Mouse (Mus musculus) liver, embryonic 11.5 days (tissue): Measurements from ENCODE around the gene Pcgf2. TPM values are rescaled to one million over a fixed set of nuclear protein-coding genes. Genes with fewer than 3 reads are reported as not detected.

Experiments used
- ATAC-seq: fragments of 200-750 bp; cut with Nextera tagmentation; replicated peaks from 2 replicates; pipeline ENCODE4 v1.8.0; 2017; ENCODE audit warnings: moderate number of reproducible peaks, mild to moderate bottlenecking, moderate TSS enrichment, moderate library complexity; ENCODE audit not compliant: low FRiP score
- DNase-seq: peaks from one replicate; pipeline ENCODE4 v3.0.0-alpha.2; 2017; ENCODE audit warnings: low spot score
- H3K27ac ChIP-seq: fragments of 300-500 bp; sonication (generic); 2 replicates; pipeline ENCODE4 v1.5.1; 2014; ENCODE audit warnings: mild to moderate bottlenecking, low read depth, low read length, control low read depth
- H3K27me3 ChIP-seq: fragments of 300-500 bp; sonication (generic); replicated peaks from 2 replicates; pipeline ENCODE4 v1.6.1; 2014; ENCODE audit warnings: low read length, mixed read lengths; ENCODE audit not compliant: control insufficient read depth, insufficient read depth
- H3K36me3 ChIP-seq: fragments of 300-500 bp; sonication (generic); 2 replicates; pipeline ENCODE4 v1.6.1; 2014; ENCODE audit warnings: mild to moderate bottlenecking, low read length, moderate library complexity, mixed read lengths; ENCODE audit not compliant: control insufficient read depth, insufficient read depth
- H3K4me1 ChIP-seq: fragments of 300-500 bp; sonication (generic); replicated peaks from 2 replicates; pipeline ENCODE4 v1.6.1; 2014; ENCODE audit warnings: low read length, mixed read lengths; ENCODE audit not compliant: control insufficient read depth, insufficient read depth
- H3K4me2 ChIP-seq: fragments of 300-500 bp; sonication (generic); 2 replicates; pipeline ENCODE4 v1.6.1; 2014; ENCODE audit warnings: mild to moderate bottlenecking, control low read depth, moderate library complexity
- H3K4me3 ChIP-seq: fragments of 300-500 bp; sonication (generic); 2 replicates; pipeline ENCODE4 v1.5.1; 2014; ENCODE audit warnings: low read depth, low read length, control low read depth
- H3K9ac ChIP-seq: fragments of 300-500 bp; sonication (generic); 2 replicates; pipeline ENCODE4 v1.6.1; 2014; ENCODE audit warnings: low read depth, low read length, control low read depth
- H3K9me3 ChIP-seq: fragments of 300-500 bp; sonication (generic); 2 replicates; pipeline ENCODE4 v1.6.1; 2016; ENCODE audit warnings: low read length, inconsistent platforms, mixed read lengths; ENCODE audit not compliant: control insufficient read depth
- WGBS: fragments of 180-500 bp; shearing (Covaris S2); extraction: QIAGEN DNeasy Blood & Tissue Kit; methylation state at CpG from one replicate; pipeline ENCODE4 v1.1.7; 2014; 5-methylcytosine and 5-hydroxymethylcytosine counted together
- polyA plus RNA-seq: library from polyadenylated mRNA; unstranded; fragments of >200 nt; fragmentation: Nextera tagmentation; extraction: Ambion mirVana; gene quantifications from 2 replicates; pipeline ENCODE4 v1.2.1, GENCODE M21; 2014

Gene Pcgf2
- polyA plus RNA-seq, 1 experiment from 2014 or later: 13.2 TPM

DNA sequence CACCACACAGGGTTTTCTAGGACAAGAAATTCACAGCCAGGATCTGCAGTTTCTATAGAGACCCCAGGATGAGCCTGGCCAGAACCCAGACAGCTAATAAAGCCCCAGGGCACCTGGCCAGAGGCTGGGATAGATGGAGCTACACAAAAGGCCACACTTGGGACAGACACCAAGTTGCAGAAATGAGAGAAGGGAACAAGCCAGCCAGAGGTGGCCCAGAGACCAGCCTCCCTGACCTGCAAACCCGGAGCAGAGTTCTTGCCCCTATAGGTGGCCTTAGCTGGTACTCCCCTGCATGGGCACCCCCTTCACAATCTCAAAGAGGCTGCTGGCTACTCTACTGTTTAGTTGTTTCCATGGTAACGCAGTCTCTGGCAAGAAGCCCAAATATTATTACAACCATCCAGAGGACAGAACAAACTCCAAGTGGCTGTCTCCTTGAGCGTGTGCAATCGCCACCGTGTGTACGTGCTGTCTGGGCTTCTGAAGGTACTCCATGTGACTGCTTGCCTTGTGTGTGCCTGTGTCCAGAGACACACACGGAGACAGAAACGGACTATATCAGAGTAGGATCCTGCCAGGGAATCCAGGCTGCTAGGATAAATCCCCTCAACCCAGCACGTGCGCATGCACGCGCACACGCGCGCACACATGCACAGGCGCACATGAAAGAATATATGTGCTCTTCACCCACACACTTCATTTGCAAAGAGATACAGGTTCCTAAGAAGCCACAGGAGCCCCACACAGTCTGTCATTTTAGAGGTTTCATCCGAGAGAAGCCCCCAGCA, 5.2 kb downstream of the Pcgf2 start:
- H3K4me3 ChIP-seq: no peak overlapping the region
- H3K9ac ChIP-seq: no peak overlapping the region
- H3K27ac ChIP-seq: no peak overlapping the region
- peaks cover 20% of the 10 kb centered on the region for H3K4me1 ChIP-seq
- DNase-seq (no peak), ATAC-seq (no peak)
- no peaks in the 10 kb centered on the region for H3K9me3 ChIP-seq
- H3K27me3 ChIP-seq: peaks cover 3% of the 10 kb centered on the region; the same call in 1 of the 2 replicates
- H3K4me2 ChIP-seq: no peak overlapping the region
- peaks cover 11% of the 10 kb centered on the region for H3K36me3 ChIP-seq
- WGBS: 82% methylated on average over 17 of the region's 17 CpGs

DNA sequence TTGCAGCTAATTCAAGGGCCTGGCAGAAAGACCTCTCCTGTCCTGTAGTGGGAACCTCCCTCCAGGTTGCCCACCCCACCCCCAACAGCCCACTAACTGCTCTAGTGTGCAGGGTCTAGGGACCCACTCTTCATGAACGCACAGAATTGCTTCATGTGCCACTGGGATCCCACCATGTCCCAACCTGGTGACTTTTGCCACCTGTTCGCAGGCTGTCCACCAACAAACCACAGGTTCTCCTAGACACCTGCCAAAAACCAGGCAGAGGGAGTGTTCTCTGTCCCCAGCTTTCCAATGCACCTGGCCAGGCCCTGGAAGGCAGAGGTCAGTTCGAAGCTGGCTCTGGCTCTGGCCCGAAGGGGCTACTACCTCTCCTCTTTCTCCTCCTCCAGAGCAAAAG, 5.9 kb downstream of the Pcgf2 start:
- WGBS: 88% methylated on average over 4 of the region's 4 CpGs
- H3K9ac ChIP-seq: no peak overlapping the region
- DNase-seq (no peak), ATAC-seq (no peak)
- no peak overlapping the region for H3K4me2 ChIP-seq
- H3K27ac ChIP-seq: no peak overlapping the region
- H3K9me3 ChIP-seq: no peaks in the 10 kb centered on the region
- peaks cover 13% of the 10 kb centered on the region for H3K36me3 ChIP-seq
- no peak overlapping the region for H3K4me3 ChIP-seq
- H3K4me1 ChIP-seq: peaks cover 20% of the 10 kb centered on the region
- no peaks in the 10 kb centered on the region for H3K27me3 ChIP-seq

DNA sequence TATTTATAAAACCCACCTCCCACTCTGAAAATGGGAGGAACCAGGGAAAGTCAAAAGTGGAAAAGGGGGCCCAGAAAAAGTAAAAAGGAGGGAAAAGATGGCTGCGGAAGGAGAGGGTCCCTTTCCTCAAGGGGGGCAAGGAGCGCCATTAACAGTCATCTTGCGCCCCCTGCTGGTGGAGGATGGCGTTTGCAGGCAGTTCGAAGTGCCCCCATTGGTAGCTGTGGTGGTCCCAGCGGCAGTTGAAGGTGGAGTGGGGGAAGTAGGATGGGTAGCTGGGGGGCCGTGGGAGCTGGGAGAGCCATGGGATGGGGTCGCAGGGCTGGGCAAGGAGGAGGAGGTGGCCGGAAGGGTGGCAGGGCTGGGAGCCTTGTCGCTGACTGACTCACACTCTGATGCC, 10.4 kb downstream of the Pcgf2 start:
- Histone ChIP-seq H3K27ac (no peak overlapping the region), H3K4me2 (no peak overlapping the region), H3K9ac (no peak overlapping the region), H3K36me3 (peaks cover 13% of the 10 kb centered on the region), H3K9me3 (no peaks in the 10 kb centered on the region), H3K4me3 (no peak overlapping the region), H3K4me1 (peaks cover 11% of the 10 kb centered on the region), H3K27me3 (no peaks in the 10 kb centered on the region)
- DNase-seq: peak; percentile 67
- ATAC-seq: no peak
- 29% methylated on average over 10 of the region's 10 CpGs for WGBS

DNA sequence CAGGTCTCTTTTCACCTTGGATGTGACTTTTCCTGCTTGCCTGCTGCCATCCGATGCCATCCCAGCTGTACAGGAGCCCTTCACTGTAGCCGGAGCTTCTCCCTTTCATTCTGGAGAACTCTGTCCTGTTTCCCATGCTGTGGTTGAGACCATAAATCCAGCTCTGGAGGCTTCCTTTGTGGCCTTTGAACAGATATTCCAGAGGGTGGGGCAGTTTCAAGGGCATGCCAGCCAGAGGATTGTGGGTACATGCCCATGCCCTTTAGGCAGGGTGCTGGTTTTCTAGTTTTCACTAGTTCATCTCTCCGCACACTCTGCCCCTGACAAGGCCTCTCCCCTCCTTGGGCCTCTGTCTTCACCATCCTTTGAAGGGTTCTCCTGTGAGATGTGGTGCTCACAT, 13.2 kb downstream of the Pcgf2 start:
- H3K4me3 ChIP-seq: no peak overlapping the region
- H3K36me3 ChIP-seq: peaks cover 13% of the 10 kb centered on the region
- H3K27ac ChIP-seq: no peak overlapping the region
- H3K9me3 ChIP-seq: no peaks in the 10 kb centered on the region
- H3K9ac ChIP-seq: no peak overlapping the region
- H3K4me1 ChIP-seq: peaks cover 11% of the 10 kb centered on the region; the same call in 1 of the 2 replicates
- peak overlapping the region; percentile 67; the same call in 1 of the 2 replicates for H3K4me2 ChIP-seq
- DNase-seq: no peak
- no peak for ATAC-seq
- WGBS: 81% methylated on average over 3 of the region's 3 CpGs
- H3K27me3 ChIP-seq: no peaks in the 10 kb centered on the region

DNA sequence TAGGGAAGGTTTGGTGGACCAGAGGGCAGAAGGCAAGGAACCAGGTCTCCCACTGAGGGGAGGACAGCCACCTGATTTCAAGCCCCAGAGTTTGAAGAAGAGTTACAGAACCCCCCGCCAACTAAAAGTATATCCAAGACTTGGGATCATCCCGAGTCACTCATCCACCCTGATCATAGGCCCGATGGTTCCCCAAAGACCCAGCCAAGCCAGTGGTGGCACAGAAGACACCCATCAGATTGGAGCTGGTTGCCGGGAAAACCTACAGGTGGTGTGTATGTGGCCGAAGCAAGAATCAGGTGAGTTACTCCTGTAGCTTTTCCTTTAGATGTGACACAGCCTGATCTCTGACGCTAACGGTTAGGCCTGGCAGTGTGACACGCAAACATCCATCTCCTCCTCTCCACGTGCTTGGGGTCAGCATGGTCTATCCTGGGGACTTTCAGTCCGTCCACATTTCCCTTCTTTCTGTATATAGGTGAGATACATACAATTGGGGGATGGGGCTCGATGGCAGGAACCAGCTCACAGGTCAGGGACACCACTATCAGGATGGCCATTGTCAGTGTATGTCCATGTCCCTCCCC, 13.9 kb downstream of the Pcgf2 start:
- Histone ChIP-seq H3K27me3 (no peaks in the 10 kb centered on the region), H3K36me3 (peaks cover 10% of the 10 kb centered on the region), H3K4me2 (peak overlapping the region; percentile 67), H3K9ac (peak overlapping the region; percentile 53; the same call in 1 of the 2 replicates), H3K9me3 (no peaks in the 10 kb centered on the region), H3K4me3 (peak overlapping the region; percentile 32), H3K27ac (no peak overlapping the region), H3K4me1 (peaks cover 11% of the 10 kb centered on the region; the same call in 1 of the 2 replicates)
- 69% methylated on average over 11 of the region's 11 CpGs for WGBS
- DNase-seq (no peak), ATAC-seq (no peak)

DNA sequence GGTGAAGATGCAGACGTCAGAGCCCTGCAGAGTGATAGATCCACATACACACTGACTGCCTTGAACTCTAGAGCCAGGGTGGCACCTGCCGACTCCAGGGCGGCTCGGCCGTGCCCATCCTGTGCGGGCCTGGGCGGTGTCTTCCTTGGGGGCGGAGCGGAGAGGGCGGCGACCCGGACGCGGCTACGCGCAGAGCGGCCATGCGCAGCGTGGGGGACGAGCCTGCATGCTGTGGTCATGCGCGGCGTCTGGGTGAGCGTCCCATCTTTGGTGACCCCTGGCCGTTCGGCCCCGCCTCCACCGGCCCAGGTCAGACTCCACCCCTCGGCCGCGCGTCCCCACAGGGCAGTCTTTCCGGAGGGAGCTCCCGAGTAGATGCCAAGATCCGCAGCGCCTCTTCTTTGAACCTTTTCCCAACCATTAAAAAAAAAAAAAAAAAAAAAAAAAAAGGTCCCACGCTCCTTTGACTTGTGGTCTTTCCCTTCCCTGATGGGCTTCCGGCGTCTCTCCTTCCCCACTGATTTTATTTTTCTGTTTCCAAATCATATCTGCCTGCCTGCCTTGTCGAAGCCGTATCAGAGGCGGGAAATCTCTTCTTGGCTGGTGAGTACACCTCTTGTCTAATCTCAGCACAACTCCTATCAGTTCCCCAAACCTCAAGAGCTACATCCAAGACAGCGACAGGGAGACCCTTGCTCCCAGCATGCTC, 14.5 kb downstream of the Pcgf2 start, which contains the start of gene Cisd3:
Gene Cisd3 (plus strand): TSS at position 214 of the 709 bp plus-strand sequence.
- H3K4me2 ChIP-seq: peak within 1 kb of the TSS; percentile 67
- under 1% methylated on average over 42 of the region's 43 CpGs for WGBS
- H3K4me3 ChIP-seq: peak within 1 kb of the TSS; percentile 32
- H3K4me1 ChIP-seq: peaks cover 11% of the 10 kb centered on the region; the same call in 1 of the 2 replicates
- no peaks in the 10 kb centered on the region for H3K9me3 ChIP-seq
- DNase-seq (peak; percentile 83), ATAC-seq (peak; percentile 77)
- H3K9ac ChIP-seq: peak within 1 kb of the TSS; percentile 53; the same call in 1 of the 2 replicates
- no peaks in the 10 kb centered on the region for H3K27me3 ChIP-seq
- peaks cover 4% of the 10 kb centered on the region for H3K36me3 ChIP-seq
- H3K27ac ChIP-seq: no peak within 1 kb of the TSS

DNA sequence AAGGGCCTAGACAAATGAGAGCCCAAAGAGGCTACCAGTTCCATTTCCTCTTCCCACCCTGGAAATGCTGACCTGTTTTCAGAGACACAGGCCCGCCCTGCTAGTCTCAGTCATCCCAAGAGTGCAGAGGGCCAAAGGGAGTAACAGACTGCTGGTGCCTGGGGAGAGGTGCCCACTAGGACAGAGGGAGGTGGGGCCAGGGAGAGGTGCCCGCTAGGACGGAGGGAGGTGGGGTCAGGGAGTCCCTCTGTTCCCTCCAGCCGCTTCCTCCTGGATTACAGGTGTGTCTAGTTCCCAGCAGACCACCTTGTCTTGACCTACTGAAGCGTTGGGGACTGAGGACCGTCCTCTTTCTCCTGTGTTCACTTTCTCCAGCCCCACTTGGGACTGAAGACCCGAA, 15.5 kb downstream of the Pcgf2 start:
- H3K4me3 ChIP-seq: no peak overlapping the region; the same call in 1 of the 2 replicates
- no peak overlapping the region for H3K9ac ChIP-seq
- no peak for DNase-seq
- H3K9me3 ChIP-seq: no peaks in the 10 kb centered on the region
- no peak overlapping the region for H3K4me2 ChIP-seq
- 57% methylated on average over 7 of the region's 7 CpGs for WGBS
- H3K27me3 ChIP-seq: no peaks in the 10 kb centered on the region
- H3K4me1 ChIP-seq: peaks cover 11% of the 10 kb centered on the region; the same call in 1 of the 2 replicates
- 0 out of 2 replicates have a peak, but pooled peaks cover 2% of the 10 kb centered on the region for H3K36me3 ChIP-seq
- no peak for ATAC-seq
- H3K27ac ChIP-seq: no peak overlapping the region

DNA sequence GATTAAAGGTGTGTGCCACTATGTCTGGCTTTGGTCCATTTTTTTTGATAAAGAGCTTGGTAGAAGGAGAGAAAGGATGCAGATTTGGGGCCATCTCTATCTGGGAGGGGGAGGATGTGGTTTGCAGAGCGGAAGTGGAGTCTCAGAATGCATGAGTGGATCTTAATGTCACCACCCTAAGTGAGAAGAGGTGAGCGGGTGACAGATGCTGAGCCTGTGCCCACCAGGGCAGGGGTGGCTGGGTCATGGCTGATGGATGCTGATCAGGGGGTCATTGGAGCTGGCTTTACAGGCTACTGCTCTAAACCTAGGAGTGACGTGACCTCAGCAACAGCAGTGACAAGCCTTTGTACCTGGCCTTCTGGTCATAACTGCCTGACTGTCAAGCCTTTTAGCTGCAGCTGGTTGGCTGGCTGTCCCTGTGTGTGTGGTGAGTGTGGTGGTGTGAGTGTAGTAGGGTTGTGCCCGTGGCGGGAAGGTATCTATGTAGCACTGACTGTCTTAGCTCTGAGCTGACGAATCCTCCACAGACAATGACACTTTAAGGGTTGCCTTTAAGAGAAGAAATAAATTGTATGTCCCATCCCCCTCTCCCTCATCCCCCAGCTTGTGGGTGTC, 16.1 kb downstream of the Pcgf2 start:
- no peak overlapping the region for H3K9ac ChIP-seq
- no peak overlapping the region for H3K4me2 ChIP-seq
- no peak overlapping the region for H3K27ac ChIP-seq
- ATAC-seq (no peak), DNase-seq (no peak)
- no peaks in the 10 kb centered on the region for H3K27me3 ChIP-seq
- no peak overlapping the region for H3K4me3 ChIP-seq
- H3K4me1 ChIP-seq: peaks cover 11% of the 10 kb centered on the region; the same call in 1 of the 2 replicates
- no peaks in the 10 kb centered on the region for H3K9me3 ChIP-seq
- H3K36me3 ChIP-seq: peaks cover 3% of the 10 kb centered on the region; the same call in 1 of the 2 replicates
- 73% methylated on average over 6 of the region's 6 CpGs for WGBS
